Mouse (Mus musculus) heart, postnatal 0 days (tissue): Measurements from ENCODE around the gene Gm7849. TPM values are rescaled to one million over a fixed set of nuclear protein-coding genes. Genes with fewer than 3 reads are reported as not detected.
"Not testable (repeated sequence)": the region's sequence is repeated elsewhere in the genome, so short reads cannot be mapped to it uniquely, and the experiment has no call there.

ENCODE experiments used
- ATAC-seq: fragments of 200-750 bp; cut with Nextera tagmentation; 2 replicates; pipeline ENCODE4 v1.8.0; 2017; ENCODE audit warnings: low read depth, moderate number of reproducible peaks, moderate library complexity; ENCODE audit not compliant: insufficient read depth
- DNase-seq: peaks from one replicate; pipeline ENCODE4 v3.0.0-alpha.2; 2016; ENCODE audit warnings: low spot score
- H3K27ac ChIP-seq: fragments of 300-500 bp; sonication (generic); 2 replicates; pipeline ENCODE4 v1.5.1; 2014; ENCODE audit warnings: low read depth, mild to moderate bottlenecking
- H3K27me3 ChIP-seq: fragments of 300-500 bp; sonication (generic); 2 replicates; pipeline ENCODE4 v1.6.1; 2014; ENCODE audit warnings: low read length, mixed read lengths; ENCODE audit not compliant: control insufficient read depth, insufficient read depth
- H3K36me3 ChIP-seq: fragments of 300-500 bp; sonication (generic); replicated peaks from 2 replicates; pipeline ENCODE4 v1.6.1; 2014; ENCODE audit warnings: low read length, mixed read lengths; ENCODE audit not compliant: control insufficient read depth, insufficient read depth
- H3K4me1 ChIP-seq: fragments of 300-500 bp; sonication (generic); 2 replicates; pipeline ENCODE4 v1.6.1; 2014; ENCODE audit warnings: antibody characterized with exemption; ENCODE audit not compliant: control insufficient read depth, insufficient read depth
- H3K4me2 ChIP-seq: fragments of 300-500 bp; sonication (generic); 2 replicates; pipeline ENCODE4 v1.6.1; 2014; ENCODE audit warnings: low read depth, mild to moderate bottlenecking, low read length, moderate library complexity
- H3K4me3 ChIP-seq: fragments of 300-500 bp; sonication (generic); 2 replicates; pipeline ENCODE4 v1.5.1; 2014; ENCODE audit warnings: low read depth, low read length
- H3K9ac ChIP-seq: fragments of 300-500 bp; sonication (generic); replicated peaks from 2 replicates; pipeline ENCODE4 v1.6.1; 2014; ENCODE audit warnings: low read depth, low read length, mixed read lengths
- H3K9me3 ChIP-seq: fragments of 300-500 bp; sonication (generic); replicated peaks from 2 replicates; pipeline ENCODE4 v1.6.1; 2016; ENCODE audit warnings: low read length; ENCODE audit not compliant: control insufficient read depth
- WGBS: fragments of 180-500 bp; shearing (Covaris S2); extraction: QIAGEN DNeasy Blood & Tissue Kit; methylation state at CpG from one replicate; pipeline ENCODE4 v1.1.7; 2014; 5-methylcytosine and 5-hydroxymethylcytosine counted together
- polyA plus RNA-seq: library from polyadenylated mRNA; unstranded; fragments of >200 nt; fragmentation: Nextera tagmentation; extraction: Ambion mirVana; gene quantifications from 2 replicates; pipeline ENCODE4 v1.2.1, GENCODE M21; 2015
- total RNA-seq: library from RNA; depleted of rRNA; stranded (reverse); fragments of >200 nt; gene quantifications from 2 replicates; pipeline ENCODE4 v1.2.3, GENCODE M21; 2014; ENCODE audit warnings: low replicate concordance; rRNA removed

Gene Gm7849
- total RNA-seq (not detected in 2 replicates), polyA plus RNA-seq (not detected in 2 replicates)

DNA sequence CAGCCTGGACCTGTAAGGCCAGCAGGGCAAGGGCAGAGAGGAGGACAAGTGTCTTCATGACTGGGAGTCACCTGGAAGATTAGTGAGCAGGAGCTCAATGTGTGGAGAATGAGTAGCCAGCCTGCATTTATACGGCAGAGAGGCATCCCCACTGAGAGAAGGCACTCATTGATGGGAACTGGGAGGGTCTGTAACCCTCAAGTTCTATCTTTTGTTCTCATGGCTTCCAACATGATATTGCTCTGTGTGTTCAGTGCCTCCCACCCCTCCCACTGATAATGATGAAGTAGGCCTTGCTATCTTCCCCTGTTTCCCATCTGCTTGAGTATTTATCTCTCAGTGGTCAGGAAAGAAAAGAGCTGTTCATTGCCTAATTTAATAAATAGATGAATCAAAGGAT lies at the start of gene Gm7849:
Gm7849 (minus strand) TSS at position 101 of the 400 bp plus-strand sequence.
- not testable (repeated sequence) for ATAC-seq, H3K4me3 ChIP-seq, DNase-seq, H3K4me2 ChIP-seq, H3K9ac ChIP-seq, H3K36me3 ChIP-seq, H3K27me3 ChIP-seq, H3K4me1 ChIP-seq, H3K9me3 ChIP-seq, H3K27ac ChIP-seq
- WGBS = no CpG with 5 or more reads among the region's 1 CpGs

DNA sequence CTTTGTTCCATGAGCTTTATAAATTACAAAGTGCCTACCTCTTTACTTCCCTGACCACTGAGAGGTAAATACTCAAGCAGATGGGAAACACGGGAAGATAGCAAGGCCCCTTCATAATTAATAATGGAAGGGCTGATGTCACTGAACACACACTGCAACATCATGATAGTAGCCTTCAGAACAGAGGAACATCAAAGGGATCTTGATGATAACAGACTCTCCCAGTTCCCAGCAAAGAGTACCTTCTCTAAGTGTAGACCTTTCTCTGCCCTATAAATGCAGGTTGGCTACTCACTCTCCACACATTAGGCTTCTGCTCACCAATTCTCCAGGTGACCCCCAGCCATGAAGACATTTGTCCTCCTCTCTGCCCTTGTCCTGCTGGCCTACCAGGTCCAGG lies 29.2 kb downstream of the Gm7849 start, which contains the start of gene Defa36:
Defa36 (plus strand) TSS at position 301 of the 400 bp plus-strand sequence.
- H3K27ac ChIP-seq, H3K4me1 ChIP-seq, H3K36me3 ChIP-seq, H3K27me3 ChIP-seq, ATAC-seq, H3K9me3 ChIP-seq, H3K9ac ChIP-seq, DNase-seq, H3K4me2 ChIP-seq, H3K4me3 ChIP-seq: not testable (repeated sequence)
- no CpG with 5 or more reads among the region's 1 CpGs for WGBS

Other genes with a start within 250 kb of the Gm7849 start
- not detected in 2 replicates for gene Gm15292, start 206.8 kb downstream of the Gm7849 start, total RNA-seq
- gene Gm15292, start 206.8 kb downstream of the Gm7849 start, polyA plus RNA-seq = not detected in 2 replicates
- not detected in 2 replicates for gene Defa27, start 141.0 kb downstream of the Gm7849 start, total RNA-seq
- not detected in 2 replicates for gene Defa27, start 141.0 kb downstream of the Gm7849 start, polyA plus RNA-seq
- not detected in 2 replicates for gene Defa29, start 129.5 kb downstream of the Gm7849 start, total RNA-seq
- gene Defa29, start 129.5 kb downstream of the Gm7849 start, polyA plus RNA-seq = not detected in 2 replicates
- gene Defa2, start 78.0 kb downstream of the Gm7849 start, total RNA-seq = not detected in 2 replicates
- gene Defa2, start 78.0 kb downstream of the Gm7849 start, polyA plus RNA-seq = not detected in 2 replicates
- gene Defa33, start 64.7 kb downstream of the Gm7849 start, total RNA-seq = not detected in 2 replicates
- gene Defa33, start 64.7 kb downstream of the Gm7849 start, polyA plus RNA-seq = not detected in 2 replicates
- gene Defa36, start 29.1 kb downstream of the Gm7849 start, total RNA-seq = not detected in 2 replicates
- gene Defa36, start 29.1 kb downstream of the Gm7849 start, polyA plus RNA-seq = not detected in 2 replicates
- not detected in 2 replicates for gene Defa20, start 52.7 kb upstream of the Gm7849 start, total RNA-seq
- gene Defa20, start 52.7 kb upstream of the Gm7849 start, polyA plus RNA-seq = not detected in 2 replicates
- gene Defa32, start 72.5 kb upstream of the Gm7849 start, total RNA-seq = not detected in 2 replicates
- gene Defa32, start 72.5 kb upstream of the Gm7849 start, polyA plus RNA-seq = not detected in 2 replicates
- not detected in 2 replicates for gene Defa37, start 108.8 kb upstream of the Gm7849 start, total RNA-seq
- gene Defa37, start 108.8 kb upstream of the Gm7849 start, polyA plus RNA-seq = not detected in 2 replicates
- not detected in 2 replicates for gene Defa28, start 126.4 kb upstream of the Gm7849 start, total RNA-seq
- gene Defa28, start 126.4 kb upstream of the Gm7849 start, polyA plus RNA-seq = not detected in 2 replicates
- not detected in 2 replicates for gene Gm7861, start 137.9 kb upstream of the Gm7849 start, total RNA-seq
- not detected in 2 replicates for gene Gm7861, start 137.9 kb upstream of the Gm7849 start, polyA plus RNA-seq
- not detected in 2 replicates for gene Defa26, start 161.6 kb upstream of the Gm7849 start, total RNA-seq
- gene Defa26, start 161.6 kb upstream of the Gm7849 start, polyA plus RNA-seq = not detected in 2 replicates
- gene Defa17, start 199.2 kb upstream of the Gm7849 start, total RNA-seq = not detected in 2 replicates
- gene Defa17, start 199.2 kb upstream of the Gm7849 start, polyA plus RNA-seq = not detected in 2 replicates
- gene Defa34, start 209.2 kb upstream of the Gm7849 start, total RNA-seq = not detected in 2 replicates
- gene Defa34, start 209.2 kb upstream of the Gm7849 start, polyA plus RNA-seq = not detected in 2 replicates
- not detected in 2 replicates for gene AY761184, start 247.1 kb upstream of the Gm7849 start, total RNA-seq
- not detected in 2 replicates for gene AY761184, start 247.1 kb upstream of the Gm7849 start, polyA plus RNA-seq